Mouse (Mus musculus) monocyte, adult 2 months (primary cell): ENCODE data around the gene 1810062G17Rik.

ENCODE experiments used
- DNase-seq, 2 experiments: peaks; one replicate each; pipeline ENCODE4 v3.0.0; 2022; ENCODE audit warnings: low spot score in 2 of 2, low read depth in 1 of 2

The 1810062G17Rik gene

DNA sequence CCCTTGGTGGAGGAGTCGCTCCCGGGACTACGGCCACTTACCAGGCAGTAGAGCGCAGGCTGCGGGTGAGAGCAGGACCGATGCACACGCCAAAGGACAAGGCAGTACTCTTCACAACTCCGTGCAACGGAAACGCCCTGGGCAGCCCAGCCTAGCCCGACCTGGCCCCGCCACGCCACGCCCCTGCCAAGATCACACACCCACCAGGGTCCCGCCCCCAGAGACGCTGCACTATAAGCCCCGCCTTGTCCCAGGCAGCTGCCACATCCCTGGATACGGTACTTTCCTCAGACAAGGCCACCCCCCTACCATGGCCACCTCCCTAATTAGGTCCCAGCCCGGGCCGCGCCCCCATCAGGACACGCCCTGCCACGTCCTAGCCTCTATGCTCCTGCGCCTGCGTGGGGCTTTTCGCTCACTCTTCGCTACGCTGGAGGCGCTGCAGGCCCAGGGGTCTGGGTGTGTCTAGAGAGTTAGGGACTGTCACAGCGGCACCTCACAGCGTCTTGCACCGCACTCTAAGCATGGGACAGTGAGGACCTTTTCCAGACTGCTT lies at the start of gene 1810062G17Rik, which contains the start of gene Anxa5:
Gene 1810062G17Rik, plus strand, starts transcription at position 406 of the 556 bp plus-strand sequence.
Gene Anxa5, minus strand, starts transcription at position 363 of the 556 bp plus-strand sequence.
- peak; percentile 99 for DNase-seq

DNA sequence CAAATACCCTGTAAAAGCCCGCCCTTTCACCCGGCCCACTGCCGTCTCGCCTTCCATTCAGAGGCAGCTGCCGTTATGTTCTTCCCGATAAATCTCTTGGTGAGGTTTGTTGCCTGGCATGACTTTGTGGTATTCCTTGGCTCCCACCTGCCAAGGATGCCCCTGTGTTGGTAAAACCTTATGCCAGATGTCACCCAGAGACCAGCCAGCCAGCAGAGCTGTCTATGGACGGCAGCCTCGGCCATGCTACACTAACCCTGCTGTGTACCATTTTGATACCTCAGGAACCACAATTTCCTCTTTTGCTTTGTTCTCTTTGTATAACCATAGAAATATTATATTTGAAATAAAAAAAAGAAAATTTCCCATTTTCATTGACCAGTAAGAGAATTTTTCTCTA lies 48.4 kb upstream of the 1810062G17Rik start:
- DNase-seq = no peak

DNA sequence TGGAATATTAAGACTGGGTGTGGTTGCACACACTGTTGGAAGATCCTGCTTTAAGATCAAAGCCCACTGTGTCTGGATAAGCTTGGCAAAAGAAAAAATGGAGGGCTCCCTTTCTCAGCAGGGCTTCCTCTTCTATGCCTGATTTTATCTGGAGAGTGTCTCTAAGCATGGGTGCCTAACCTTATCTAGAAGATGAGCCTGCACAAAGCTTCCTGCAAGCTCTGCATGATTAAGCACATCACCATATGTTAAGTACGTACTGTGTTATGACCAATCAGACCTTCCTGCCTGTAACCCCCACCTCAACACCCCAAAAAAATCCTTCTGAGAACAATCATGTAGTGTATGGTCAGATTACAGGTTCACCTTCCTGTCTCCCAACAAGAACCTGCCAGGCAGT lies 45.4 kb upstream of the 1810062G17Rik start:
- no peak for DNase-seq

DNA sequence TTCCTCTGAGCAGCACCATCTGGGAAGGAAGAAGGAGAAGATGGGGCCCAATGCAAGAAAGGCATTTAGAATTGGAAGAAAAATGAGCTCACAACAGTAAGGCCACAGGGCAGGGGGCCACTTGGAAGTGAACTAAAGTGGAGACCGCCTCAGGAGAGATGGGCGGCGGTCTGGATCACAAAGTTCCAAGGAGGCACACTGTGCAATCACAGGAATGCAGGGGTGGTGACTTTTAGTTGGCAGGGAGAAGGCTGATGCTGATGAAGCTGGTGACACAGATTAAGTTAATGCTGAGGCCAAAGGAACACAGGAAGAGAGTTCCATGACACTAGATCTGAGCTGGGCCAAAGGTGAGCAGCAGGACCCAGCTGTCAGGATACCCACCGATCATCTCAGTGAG lies 35.5 kb upstream of the 1810062G17Rik start:
- no peak for DNase-seq

DNA sequence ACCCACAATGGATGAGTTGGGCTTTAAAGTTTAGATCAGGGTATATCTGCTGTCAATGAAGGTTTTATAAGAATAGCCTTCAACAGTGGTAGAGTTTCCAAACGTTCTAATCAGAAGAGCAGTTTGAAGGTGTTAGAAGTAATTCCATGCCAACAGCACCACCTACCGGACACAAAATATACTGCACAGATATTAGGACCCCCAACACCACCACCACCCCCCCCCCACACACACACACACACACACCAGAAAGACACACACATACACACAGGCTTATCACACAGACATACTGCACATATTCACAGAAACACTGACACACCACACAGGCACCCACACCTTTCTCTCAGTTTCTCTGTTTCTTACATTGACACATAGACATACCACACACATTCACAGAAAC lies 33.3 kb upstream of the 1810062G17Rik start:
- no peak for DNase-seq

DNA sequence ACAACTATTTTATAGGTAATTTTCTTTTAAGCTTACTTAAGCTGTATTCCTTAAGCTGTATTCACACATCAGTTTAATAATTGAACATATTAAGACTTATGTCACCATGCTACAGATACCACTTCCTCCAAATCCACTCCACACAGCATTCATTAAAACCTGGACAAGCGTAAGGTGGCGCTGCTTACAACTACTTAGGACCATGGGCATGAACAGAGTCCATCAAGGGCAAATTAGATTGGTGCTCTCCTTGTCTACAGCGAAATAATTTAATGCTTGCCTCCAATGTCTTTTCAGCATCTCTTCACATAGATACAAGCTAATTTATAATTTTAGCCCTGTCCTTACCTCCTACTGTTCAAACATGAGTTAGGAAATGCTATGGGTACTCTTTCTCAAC lies 29.7 kb upstream of the 1810062G17Rik start:
- no peak for DNase-seq

DNA sequence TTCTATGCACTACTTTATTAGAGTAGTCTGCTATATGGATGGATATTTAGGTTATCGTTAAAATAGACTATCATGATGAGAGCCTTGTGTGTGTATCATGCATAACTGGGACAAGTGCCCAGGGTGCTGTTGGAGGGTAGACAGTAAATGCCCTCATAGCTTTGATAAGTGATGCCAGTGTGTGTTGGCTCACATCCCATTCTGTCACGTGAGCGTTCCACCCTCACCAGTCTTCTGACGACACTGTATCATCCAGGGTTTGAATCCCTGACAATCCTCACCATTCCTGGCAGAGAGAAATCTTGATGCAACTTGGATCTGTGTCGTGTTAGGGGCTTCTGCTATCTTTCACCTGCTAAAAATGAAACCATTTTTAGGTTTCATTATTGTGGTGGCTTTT lies 29.2 kb upstream of the 1810062G17Rik start:
- DNase-seq = no peak

DNA sequence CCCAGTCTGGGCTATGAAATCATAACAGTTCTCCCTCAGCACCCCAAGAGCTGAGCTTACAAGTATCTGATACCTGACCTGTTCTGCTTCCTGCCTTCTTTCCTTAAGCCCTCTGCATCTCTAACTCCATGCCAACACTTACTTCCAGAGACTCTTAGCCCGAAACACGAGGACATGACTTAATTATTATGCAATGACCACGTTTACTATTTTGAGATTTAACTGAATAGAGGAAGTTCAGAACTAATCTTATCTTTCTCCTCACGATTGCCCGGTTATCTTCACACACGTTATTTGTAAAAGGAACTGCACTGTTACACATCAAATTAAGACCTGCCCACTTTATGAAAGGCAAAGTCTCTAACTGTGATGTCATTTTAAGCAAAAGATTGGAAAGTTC lies 28.8 kb upstream of the 1810062G17Rik start:
- no peak for DNase-seq

DNA sequence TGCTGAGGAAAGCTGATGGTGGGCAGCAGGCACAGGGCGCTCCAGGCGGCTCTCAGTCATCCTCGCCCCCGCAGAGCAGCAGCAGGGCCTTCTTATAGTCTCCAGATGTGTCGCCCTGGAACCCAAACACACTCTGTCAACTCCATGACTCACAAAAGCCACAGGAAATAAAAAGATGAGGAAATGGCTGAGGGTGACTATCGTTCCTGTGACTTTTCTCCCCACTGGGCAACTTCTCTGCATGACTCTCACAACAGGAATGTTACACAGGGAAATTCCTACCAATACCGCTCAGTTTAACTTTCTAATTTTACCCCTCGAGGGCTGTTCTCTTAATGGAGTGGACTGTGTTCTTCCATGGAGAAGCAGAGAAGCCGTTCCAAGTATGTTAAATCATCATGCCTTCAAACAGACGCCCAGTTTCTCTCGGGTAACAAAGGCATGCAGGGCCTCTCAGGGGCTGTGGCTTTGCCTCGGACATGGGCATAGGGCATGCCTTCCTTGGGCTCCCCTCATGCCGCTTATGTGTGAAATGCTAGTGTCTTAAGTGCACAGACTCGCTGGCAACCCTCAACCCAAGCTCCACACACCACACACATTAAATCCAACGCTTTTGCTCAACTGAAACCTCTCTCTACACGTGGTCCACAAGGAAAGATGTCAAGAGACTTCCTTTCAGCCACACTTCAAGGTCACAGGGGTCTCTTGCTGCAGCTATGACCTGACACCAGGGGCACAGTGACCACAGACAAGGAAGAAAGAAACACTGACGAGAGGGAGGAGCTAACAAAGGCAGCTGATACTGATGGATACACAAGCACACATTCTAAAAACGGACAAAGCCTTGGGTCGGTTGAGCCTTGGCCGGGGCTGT lies 26.2 kb upstream of the 1810062G17Rik start:
- DNase-seq = no peak

DNA sequence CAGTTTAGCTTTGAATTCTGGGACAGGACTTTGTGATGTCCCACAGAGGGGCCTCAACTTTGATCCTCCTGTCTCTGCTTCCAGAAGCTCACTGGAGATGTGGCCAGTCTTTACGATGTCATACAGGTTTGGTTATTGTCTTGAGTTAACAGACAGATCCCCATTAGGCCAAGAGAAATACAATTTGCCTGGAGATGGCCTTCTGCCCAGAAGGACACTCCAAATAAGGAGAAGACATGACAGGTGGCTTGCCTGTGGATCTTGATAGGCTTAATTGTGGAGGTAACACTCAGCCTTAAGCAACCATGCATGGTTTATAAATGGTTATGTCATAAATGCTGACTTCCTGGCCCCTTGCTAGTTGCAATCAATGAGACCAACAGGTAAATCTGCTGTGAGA lies 23.2 kb upstream of the 1810062G17Rik start:
- no peak for DNase-seq

DNA sequence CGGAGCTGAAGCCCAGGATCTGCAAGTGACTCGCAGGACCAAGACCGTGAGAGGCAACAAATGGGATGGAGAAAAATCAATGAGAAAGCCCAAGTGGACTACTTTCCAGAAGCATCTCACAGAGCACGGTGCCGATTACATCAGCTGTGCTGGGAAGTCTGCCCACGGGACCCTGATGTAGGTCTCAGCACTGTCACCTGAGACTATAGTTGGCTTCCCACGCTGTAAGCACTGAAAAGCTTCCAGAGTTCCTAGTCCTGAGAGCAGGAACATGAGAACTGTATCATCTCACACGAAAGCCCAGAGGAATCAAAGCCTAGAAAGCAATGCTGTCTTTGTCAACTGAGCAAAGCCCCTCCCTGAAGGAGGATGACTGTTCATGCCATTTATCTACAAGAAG lies 20.6 kb upstream of the 1810062G17Rik start:
- no peak for DNase-seq

DNA sequence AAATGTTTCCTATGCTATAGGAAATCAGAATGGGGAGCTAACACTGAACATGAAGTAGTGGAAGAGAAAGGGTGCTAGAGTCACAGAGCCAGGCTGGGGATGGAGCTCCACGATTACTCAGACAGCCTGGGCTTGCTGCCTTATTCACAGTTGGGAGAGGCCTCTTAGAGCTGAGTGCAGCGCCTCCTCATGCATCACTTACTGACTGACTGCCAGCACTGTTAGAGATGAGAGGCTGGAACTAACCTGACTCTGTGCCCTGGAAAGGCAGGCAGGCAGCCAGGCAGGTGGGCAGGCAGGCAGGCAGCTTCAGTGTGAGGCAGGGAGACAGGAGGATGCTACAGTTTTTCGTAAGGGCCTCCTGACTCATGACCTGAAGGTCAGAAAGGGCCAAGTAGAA lies 20.2 kb upstream of the 1810062G17Rik start:
- no peak for DNase-seq

DNA sequence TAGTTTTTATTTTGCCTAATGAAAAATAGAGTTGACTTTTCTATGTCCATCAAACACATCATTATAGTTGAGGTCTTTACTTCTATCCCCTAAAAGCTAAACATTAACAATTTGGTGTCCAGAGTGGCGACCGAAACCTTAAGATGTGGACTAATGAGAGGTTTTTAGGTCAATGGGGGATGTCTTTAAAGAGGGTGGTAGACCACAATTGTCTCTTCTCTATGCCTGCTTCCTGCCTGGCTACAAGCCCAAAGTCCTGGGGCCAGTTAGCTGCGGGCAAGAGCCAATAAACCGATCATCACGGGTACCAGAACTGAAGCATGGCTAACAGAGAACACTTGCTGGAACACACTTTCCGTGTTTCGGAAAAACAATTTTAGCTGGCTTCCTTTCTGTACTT lies 15.0 kb upstream of the 1810062G17Rik start:
- no peak for DNase-seq

DNA sequence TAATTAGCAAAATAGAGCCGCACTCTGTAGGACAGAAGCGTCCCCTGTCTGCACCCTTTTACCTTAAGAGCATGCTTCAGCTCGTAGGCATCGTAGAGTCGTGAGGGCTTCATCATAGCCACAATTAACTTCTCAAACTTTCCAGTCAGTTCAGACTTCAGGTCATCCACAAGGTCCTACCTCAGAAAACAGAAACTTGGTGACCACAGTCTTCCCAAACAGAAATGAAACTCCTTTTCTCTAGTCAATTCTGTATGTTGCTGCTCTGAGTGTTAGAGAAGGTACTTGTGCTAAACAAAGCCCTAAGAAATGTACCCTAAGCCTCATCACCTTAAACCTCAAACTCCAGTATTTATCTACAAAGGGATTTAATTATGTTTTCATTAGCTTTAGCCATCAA lies 13.9 kb upstream of the 1810062G17Rik start:
- DNase-seq = no peak

DNA sequence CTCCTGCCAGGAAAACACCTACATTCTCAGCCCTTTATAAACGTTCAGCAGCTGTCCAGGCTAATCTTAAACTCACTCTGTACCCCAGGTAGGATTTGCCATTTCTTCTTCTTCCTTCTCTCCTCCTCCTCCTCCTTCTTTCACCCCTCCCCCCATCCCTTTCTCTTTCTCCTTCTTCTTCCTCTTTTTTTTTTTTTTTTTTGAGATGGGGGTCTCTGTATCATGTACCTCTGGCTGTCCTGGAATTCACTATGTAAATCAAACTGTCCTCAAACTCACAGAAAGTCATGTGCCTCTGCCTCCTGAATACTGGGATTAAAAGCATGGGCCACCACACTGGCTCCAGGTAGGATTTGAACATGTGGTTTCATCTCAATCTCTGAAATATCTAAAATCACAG lies 13.4 kb upstream of the 1810062G17Rik start:
- DNase-seq = no peak

DNA sequence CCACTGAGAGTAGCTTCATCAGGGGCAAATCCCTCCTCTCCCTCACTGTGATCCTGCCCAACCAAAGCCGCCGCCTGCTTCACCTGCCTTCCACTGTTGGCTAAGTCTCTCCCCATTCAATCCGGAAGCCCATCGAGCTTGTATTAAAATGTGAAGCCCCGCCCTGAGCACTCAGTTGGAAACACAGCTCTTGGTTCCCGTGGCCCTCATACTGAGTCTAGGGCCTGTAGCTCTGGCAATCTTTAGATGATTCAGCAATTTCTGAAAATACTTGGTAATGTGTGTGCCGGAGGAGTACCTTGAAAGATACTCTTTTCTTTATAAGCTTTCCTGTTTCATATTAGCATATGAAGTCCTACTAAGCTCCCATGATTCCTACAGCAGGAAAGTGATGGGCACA lies 10.2 kb upstream of the 1810062G17Rik start:
- DNase-seq = no peak

DNA sequence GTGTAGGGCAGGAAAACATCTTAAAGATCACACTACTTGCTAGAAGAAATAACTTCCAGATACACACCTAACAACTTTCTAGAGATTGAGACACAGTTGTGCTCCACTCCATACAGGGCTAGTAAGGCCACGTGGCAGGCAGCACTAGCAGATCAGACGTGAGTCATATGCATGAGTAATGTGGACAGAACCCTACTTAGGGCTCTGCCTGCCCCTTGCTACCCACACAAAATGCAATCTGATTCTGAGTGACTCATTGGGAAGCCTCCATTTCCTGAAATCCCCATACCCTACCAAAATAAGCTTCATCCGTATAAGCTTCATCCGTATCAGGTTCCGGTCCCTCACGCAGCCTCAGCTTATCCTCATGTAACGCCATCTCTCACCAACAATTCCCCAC lies 8.1 kb upstream of the 1810062G17Rik start:
- DNase-seq = no peak

DNA sequence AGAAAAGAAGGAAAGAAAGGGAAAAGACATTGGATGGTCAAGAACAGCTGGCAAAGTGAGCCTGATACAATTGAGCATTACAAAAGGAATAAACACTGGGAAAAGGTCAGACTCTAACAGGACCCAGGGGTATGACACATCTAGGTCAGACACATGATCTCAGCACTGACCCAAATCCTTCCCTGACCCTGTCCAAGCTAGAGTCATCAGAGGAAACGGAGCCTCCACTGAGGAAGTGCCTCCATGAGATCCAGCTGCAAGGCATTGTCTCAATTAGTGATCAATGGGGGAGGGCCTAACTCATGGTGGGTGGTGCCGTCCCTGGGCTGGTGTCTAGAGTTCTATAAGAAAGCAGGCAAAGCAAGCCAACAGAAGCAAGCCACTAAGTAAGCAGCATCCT lies 6.9 kb upstream of the 1810062G17Rik start:
- no peak for DNase-seq

DNA sequence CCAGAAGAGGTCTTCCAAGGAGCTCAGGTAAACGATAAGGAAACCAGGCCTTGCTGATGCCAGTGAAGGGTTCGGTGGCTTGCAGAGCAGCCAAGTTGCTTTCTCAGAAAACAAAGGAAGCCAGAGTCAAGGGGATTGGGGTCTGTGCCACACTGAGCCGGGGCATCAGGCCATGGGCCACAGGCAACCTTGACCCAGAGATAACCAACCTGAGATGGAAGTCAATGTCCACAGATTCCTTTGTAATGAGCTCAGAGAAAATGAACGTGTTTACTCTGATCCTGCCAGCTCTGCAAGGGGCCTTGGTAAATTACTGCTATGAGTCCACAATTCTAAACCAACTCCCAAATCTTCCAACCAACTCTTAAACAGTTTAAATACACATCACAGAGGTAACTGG lies 3.9 kb upstream of the 1810062G17Rik start:
- no peak for DNase-seq

DNA sequence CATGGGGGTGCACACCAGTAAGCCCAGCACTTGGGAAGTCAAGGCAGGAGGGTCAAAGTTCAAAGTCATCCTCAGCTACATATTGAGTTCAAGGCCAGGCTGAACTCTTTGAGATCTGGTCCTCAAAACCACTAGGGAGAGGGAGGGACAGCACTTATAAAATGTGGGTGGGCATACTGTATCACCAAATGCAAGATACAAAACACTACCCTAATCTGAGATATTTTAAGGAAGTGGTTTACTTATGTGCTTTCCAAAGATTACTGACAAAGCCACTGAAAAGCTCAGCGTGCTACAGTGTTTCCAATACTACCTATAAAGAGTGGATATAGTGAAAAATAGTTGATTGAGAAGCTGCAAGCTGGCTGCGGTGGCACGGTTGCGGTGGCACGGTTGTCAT lies 2.5 kb upstream of the 1810062G17Rik start:
- DNase-seq = no peak

DNA sequence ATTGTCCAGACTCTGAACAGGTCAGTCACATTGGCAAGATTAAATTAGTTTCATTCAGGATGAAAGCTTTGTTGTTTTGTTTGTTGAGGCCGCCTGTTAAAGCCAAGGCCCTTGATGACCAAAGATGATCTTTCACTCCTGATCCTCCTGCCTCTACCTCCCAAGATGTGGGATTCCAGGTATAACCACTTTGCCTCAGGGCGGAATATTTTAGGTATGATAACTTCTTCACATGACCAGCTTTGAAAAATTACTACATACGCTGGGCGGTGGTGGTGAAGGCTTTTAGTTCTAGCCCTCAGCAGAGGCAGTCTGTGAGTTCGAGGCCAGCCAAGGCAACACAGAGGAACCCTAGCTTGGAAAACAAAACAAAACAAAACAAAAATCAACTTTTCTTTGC lies 1.3 kb upstream of the 1810062G17Rik start:
- DNase-seq = no peak

DNA sequence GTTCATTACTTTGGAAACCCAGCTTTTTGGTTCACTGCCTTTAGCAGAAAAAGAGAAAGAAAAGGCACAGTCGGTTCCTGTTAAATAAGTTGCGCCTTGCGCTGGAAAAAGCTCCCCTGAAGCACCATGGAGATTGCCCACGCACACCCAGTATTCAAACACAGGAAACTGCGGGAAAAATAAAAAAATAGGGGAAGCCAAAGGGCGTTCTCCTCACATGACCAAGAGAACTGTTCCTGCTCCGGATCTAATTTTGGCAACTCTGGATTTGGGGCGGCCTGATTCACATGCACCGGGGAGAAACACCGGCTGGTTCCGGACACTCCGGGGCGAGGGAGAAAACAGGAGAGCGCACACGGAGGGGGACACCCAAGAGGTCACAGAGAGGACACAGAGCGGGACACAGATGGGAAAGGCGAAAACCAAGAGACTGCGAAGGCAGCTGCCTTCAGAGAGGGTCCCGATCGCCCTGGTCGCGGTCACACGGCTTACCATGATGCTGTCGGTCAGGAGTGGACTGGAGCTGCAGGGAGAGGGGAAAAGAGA lies 726 bp upstream of the 1810062G17Rik start:
- DNase-seq = peak; percentile 41 to 43
